Mouse (Mus musculus) cortical plate, adult 2 months (tissue): ENCODE measurements at regions not wholly inside any gene's neighbourhood (a gene's known extent, or its start where the extent isn't known, plus 50 kb on each side); places are given as distances from the start of the nearest gene placed in this dataset.

ENCODE experiments used
- H3K27ac ChIP-seq: fragments of 200-500 bp; 2 replicates; pipeline ENCODE4 v1.5.1; 2012; ENCODE audit warnings: low read length, control low read depth, inconsistent platforms; ENCODE audit not compliant: insufficient read depth
- H3K4me1 ChIP-seq: fragments of 200-500 bp; 2 replicates; pipeline ENCODE4 v1.6.1; 2011; ENCODE audit warnings: low read length; ENCODE audit not compliant: control insufficient read depth, insufficient read depth
- H3K4me3 ChIP-seq: fragments of 200-500 bp; 2 replicates; pipeline ENCODE4 v1.5.1; 2011; ENCODE audit warnings: mild to moderate bottlenecking, low read length, control low read depth; ENCODE audit not compliant: insufficient read depth
- CTCF ChIP-seq: fragments of 200-500 bp; IDR thresholded peaks from 2 replicates; pipeline ENCODE4 v1.5.1; 2011; ENCODE audit warnings: mild to moderate bottlenecking, control low read depth, low read length; ENCODE audit not compliant: insufficient read depth; ENCODE audit errors: extremely low read depth
- POLR2A ChIP-seq: fragments of 200-500 bp; IDR thresholded peaks from 2 replicates; pipeline ENCODE4 v1.6.1; 2011; ENCODE audit warnings: mild to moderate bottlenecking, low read length, control low read depth; ENCODE audit not compliant: insufficient read depth; ENCODE audit errors: extremely low read depth

- no peaks in the 10 kb centered on the region for H3K4me1 ChIP-seq
- TF ChIP-seq CTCF (no peak), POLR2A (no peak)
- H3K4me3 ChIP-seq, result no peak overlapping the region
- no peak overlapping the region for H3K27ac ChIP-seq
These were observed 97.1 kb downstream of the Tmem30b start for GRCm38 (mm10) chr12:73449069-73449468.

DNA sequence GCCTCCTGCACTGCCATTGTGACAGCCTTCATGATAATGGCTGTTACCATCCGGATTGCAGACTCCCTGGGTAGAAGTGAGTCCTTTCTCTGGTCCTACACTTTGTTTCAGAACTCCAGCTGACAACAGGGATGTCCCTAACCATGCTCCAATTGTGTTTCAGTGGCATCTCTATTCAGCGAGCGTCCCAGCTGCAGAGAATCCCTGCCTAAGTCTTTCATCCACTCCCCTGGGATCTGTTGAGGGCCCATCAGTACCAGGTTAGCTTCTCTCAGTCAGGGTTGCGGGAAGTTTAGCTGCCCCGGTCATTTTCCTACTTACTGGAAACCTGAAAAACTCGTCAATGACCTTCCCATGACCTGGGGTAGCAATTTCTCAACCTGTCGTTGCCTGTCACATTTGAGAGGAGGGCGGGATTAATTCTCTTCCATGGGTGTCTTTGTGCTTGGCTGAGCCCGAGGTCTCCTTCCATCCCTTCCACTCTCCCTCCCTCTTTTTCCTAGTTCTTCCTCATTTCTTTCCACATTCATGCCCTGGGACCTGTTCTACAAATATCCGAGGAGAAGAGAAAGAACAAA is 97.7 kb downstream of the Tmem30b start:
- Histone ChIP-seq H3K4me1 (no peaks in the 10 kb centered on the region), H3K4me3 (no peak overlapping the region), H3K27ac (no peak overlapping the region)
- TF ChIP-seq POLR2A, result no peak
- TF ChIP-seq CTCF, result no peak

DNA sequence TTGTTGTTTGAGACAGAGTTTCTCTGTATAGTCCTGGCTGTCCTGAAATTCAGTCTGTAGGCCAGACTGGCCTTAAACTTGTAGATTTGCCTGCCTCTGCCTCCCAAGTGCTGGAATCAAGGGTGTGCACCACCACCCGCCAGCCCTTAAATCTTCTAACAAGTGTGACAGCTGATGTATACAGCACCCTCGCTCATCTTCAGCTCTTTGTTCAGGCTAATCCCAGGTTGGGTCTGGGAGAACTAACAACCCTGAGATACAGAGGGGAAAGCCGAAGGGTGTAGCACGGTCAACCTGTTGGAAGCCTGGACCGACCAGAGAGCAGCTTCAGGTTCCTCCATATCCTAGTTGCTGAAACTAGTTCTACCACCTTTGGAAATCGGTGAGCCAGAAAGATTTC is 99.0 kb downstream of the Tmem30b start:
- H3K27ac ChIP-seq, result no peak overlapping the region
- no peaks in the 10 kb centered on the region for H3K4me1 ChIP-seq
- TF ChIP-seq POLR2A (no peak), CTCF (no peak)
- no peak overlapping the region for H3K4me3 ChIP-seq

DNA sequence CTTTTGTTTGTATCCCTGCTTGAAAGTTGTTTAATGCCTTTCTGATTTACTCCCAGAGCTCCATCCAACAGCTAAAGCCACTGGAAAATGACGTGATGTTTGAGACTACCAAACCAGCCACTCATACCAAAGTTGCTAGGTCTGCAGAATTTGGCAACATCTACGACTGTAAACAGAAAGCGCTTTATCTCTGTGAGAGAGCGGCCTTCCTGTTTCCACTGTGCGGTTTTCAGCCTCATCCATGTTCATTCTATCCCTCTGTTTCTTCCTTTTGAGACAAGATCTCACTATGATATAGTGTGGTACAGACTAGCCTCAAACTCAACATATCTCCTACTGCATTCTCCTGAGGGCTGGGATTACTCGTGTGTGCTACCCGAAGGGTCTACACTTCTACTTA is 100.0 kb downstream of the Tmem30b start:
- Histone ChIP-seq H3K27ac (no peak overlapping the region), H3K4me3 (no peak overlapping the region), H3K4me1 (no peaks in the 10 kb centered on the region)
- TF ChIP-seq CTCF (no peak), POLR2A (no peak)

- Histone ChIP-seq H3K27ac (no peak overlapping the region), H3K4me3 (no peak overlapping the region), H3K4me1 (no peaks in the 10 kb centered on the region)
- no peak for TF ChIP-seq POLR2A
- TF ChIP-seq CTCF, result no peak
These were observed 100.6 kb downstream of the Tmem30b start for GRCm38 (mm10) chr12:73445562-73445961.

DNA sequence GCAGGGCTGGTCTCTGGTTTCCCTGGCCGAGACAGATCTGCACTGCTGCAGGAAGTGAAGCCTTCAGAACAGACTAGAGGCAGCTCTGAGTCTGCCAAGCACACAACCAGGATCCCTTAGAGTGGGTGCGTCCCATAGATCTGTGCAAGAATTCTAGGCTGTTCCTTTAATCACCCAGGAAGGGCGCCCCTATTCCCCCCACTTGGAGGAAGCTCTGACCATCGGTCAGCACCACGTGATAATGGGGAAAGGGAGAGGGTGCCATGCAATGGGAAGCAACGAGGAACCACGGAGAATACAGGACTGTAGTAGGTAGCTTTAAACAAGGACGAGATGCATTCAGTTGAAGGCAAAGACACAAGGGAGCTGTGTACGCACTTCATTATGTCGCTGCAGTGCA is 101.1 kb downstream of the Tmem30b start:
- TF ChIP-seq POLR2A (no peak), CTCF (no peak)
- H3K4me3 ChIP-seq, result no peak overlapping the region
- no peak overlapping the region for H3K27ac ChIP-seq
- H3K4me1 ChIP-seq, result no peaks in the 10 kb centered on the region

DNA sequence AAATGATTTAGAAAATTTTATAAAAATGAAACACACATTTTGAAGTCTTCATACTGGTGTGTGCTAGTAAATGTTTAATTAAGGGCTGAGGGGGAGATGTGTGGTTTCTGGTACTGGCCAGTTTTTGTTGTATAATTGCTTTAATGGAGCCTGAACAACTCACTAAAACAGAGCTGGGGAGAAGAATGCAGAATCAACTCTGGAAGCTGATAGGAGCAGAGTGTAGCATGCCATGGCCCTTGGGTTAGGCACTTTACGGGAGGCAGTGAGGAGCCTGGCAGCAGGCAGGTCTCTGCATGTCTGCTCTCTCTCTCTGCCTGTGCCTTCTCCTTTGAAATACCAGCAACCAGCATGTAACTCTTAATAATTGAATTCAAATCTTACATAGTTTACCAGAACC is 104.9 kb downstream of the Tmem30b start:
- no peak overlapping the region for H3K4me3 ChIP-seq
- no peak overlapping the region for H3K27ac ChIP-seq
- no peaks in the 10 kb centered on the region for H3K4me1 ChIP-seq
- TF ChIP-seq POLR2A, result no peak
- TF ChIP-seq CTCF, result no peak

DNA sequence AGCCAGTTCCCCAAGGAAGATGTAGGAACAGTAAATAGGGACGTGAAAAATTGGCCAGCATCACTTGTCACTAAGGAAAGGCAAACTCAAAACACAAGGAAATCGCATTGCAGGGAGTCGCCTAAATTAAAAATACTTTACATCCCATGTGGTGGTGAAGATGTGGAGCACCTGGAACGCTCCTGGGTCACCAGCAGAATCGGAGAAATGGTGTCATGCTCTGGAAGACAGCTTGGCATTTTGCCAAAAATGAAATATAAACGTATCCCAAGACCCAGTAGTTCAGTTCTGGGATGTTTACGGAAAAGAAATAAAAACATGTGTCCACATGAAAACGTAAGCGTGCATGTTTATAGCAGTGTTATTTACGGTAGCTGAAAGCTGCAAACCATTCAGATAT is 111.5 kb downstream of the Tmem30b start:
- Histone ChIP-seq H3K4me3 (no peak overlapping the region), H3K27ac (no peak overlapping the region), H3K4me1 (no peaks in the 10 kb centered on the region)
- TF ChIP-seq CTCF, result no peak
- TF ChIP-seq POLR2A, result no peak

DNA sequence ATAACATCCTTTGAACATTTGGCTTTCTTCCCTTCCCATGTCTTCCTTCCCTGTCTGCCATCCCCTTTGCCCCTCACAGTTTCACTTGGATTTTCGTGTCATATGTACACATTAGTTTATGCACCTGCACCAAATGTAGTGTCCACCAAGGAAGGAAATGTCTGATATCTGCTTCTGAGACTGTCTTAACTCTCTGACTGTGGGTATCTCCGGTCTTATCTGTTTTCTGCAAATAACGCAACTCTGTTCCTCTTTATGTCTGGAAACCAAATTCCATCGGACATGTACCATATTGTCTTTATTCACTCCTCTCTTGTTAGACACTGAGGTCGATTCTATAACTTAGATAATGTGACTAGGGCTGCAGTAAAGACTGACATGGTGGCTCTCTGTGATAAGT is 113.6 kb downstream of the Tmem30b start:
- Histone ChIP-seq H3K4me1 (no peaks in the 10 kb centered on the region), H3K4me3 (no peak overlapping the region), H3K27ac (no peak overlapping the region)
- TF ChIP-seq CTCF, result no peak
- no peak for TF ChIP-seq POLR2A

- Histone ChIP-seq H3K27ac (no peak overlapping the region), H3K4me3 (no peak overlapping the region), H3K4me1 (no peaks in the 10 kb centered on the region)
- TF ChIP-seq POLR2A (no peak), CTCF (no peak)
These were observed 118.0 kb downstream of the Tmem30b start for GRCm38 (mm10) chr12:73428171-73428570.
